Mouse (Mus musculus) lung, adult 2 months (tissue): ENCODE measurements around the gene Stim1. TPM values are rescaled to one million over a fixed set of nuclear protein-coding genes. Genes with fewer than 3 reads are reported as not detected.
A peak's percentile ranks its signal among the peaks of the same experiment; 100 is the strongest.

Experiments used
- DNase-seq: peaks from one replicate; pipeline ENCODE4 v3.0.0; 2022
- H3K4me1 ChIP-seq: fragments of 200-500 bp; 2 replicates; pipeline ENCODE4 v1.6.1; 2011; ENCODE audit warnings: low read length; ENCODE audit not compliant: control insufficient read depth, insufficient read depth
- H3K4me3 ChIP-seq: fragments of 200-500 bp; replicated peaks from 2 replicates; pipeline ENCODE3; 2011; ENCODE audit warnings: low read depth, mild to moderate bottlenecking, control low read depth, low read length; ENCODE audit errors: extremely low read depth
- CTCF ChIP-seq: fragments of 200-500 bp; IDR thresholded peaks from 2 replicates; pipeline ENCODE4 v1.5.1; 2011; ENCODE audit warnings: mild to moderate bottlenecking, low read length, control low read depth; ENCODE audit not compliant: insufficient read depth
- POLR2A ChIP-seq: fragments of 200-500 bp; IDR thresholded peaks from 2 replicates; pipeline ENCODE4 v1.6.1; 2011; ENCODE audit warnings: low read depth, mild to moderate bottlenecking, control low read depth, low read length, borderline replicate concordance; ENCODE audit errors: extremely low read depth
- WGBS: fragments of 180-500 bp; shearing (Covaris S2); methylation state at CpG from one replicate; pipeline ENCODE4 v1.1.7; 2018; 5-methylcytosine and 5-hydroxymethylcytosine counted together
- polyA plus RNA-seq: library from polyadenylated mRNA; depleted of rRNA; stranded (reverse); fragments of >200 nt; gene quantifications from 2 replicates; pipeline ENCODE4 v1.2.3, GENCODE M21; 2012

The Stim1 gene
- polyA plus RNA-seq, 1 experiment: 78.7 TPM

- Histone ChIP-seq H3K4me1 (peaks cover 25% of the 10 kb centered on the region), H3K4me3 (no peak overlapping the region)
- no peak for DNase-seq
- TF ChIP-seq POLR2A (no peak), CTCF (no peak)
- 83% methylated on average over 8 of the region's 8 CpGs for WGBS
These were observed 28.8 kb upstream of the Stim1 start for GRCm38 (mm10) chr7:102238686-102239286.

- TF ChIP-seq CTCF (no peak), POLR2A (no peak)
- Histone ChIP-seq H3K4me3 (no peak overlapping the region), H3K4me1 (peaks cover 32% of the 10 kb centered on the region)
- WGBS: 67% methylated on average over 16 of the region's 16 CpGs
- no peak for DNase-seq
These were observed 28.0 kb upstream of the Stim1 start for GRCm38 (mm10) chr7:102239591-102239990.

DNA sequence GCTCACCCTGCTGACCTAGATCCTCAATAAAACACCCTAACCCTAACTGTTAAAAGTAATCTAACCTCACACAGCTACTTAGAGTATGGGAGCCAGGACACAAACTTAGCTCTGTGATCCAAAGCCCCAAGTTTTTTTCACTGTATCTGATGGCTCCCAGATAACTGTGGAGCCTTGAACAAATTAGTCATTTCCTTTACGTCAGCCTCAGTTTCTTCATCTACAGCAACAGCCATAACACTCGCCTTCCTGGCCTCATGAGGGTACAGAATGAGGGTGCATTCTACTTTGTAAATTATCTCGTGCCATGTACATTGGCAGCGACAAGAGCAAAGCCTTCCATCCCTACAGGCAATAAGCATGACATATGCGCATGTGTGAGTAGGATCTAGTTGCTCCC lies 25.2 kb upstream of the Stim1 start:
- no peak overlapping the region for H3K4me3 ChIP-seq
- TF ChIP-seq CTCF: no peak
- no peak for TF ChIP-seq POLR2A
- WGBS: 55% methylated on average over 5 of the region's 5 CpGs
- DNase-seq: no peak
- peaks cover 59% of the 10 kb centered on the region for H3K4me1 ChIP-seq

- no peak for DNase-seq
- TF ChIP-seq CTCF (no peak), POLR2A (no peak)
- H3K4me3 ChIP-seq: no peak overlapping the region
- WGBS: 59% methylated on average over 3 of the region's 3 CpGs
- H3K4me1 ChIP-seq: peaks cover 64% of the 10 kb centered on the region
These were observed 24.7 kb upstream of the Stim1 start for GRCm38 (mm10) chr7:102242917-102243316.

- 48% methylated on average over 2 of the region's 2 CpGs for WGBS
- TF ChIP-seq CTCF (no peak), POLR2A (no peak)
- peak; percentile 44 for DNase-seq
- no peak overlapping the region for H3K4me3 ChIP-seq
- peaks cover 72% of the 10 kb centered on the region for H3K4me1 ChIP-seq
These were observed 23.7 kb upstream of the Stim1 start for GRCm38 (mm10) chr7:102243870-102244269.

- WGBS: 48% methylated on average over 3 of the region's 3 CpGs
- H3K4me3 ChIP-seq: no peak overlapping the region
- peak; percentile 40 for DNase-seq
- H3K4me1 ChIP-seq: peaks cover 70% of the 10 kb centered on the region
- TF ChIP-seq CTCF: no peak
- TF ChIP-seq POLR2A: no peak
These were observed 22.6 kb upstream of the Stim1 start for GRCm38 (mm10) chr7:102244782-102245535.

- DNase-seq: peak; percentile 60
- no peak for TF ChIP-seq CTCF
- no peak for TF ChIP-seq POLR2A
- no peak overlapping the region for H3K4me3 ChIP-seq
- WGBS: 0% methylated on average over 1 of the region's 1 CpGs
- H3K4me1 ChIP-seq: peaks cover 69% of the 10 kb centered on the region
These were observed 21.8 kb upstream of the Stim1 start for GRCm38 (mm10) chr7:102245775-102246174.

DNA sequence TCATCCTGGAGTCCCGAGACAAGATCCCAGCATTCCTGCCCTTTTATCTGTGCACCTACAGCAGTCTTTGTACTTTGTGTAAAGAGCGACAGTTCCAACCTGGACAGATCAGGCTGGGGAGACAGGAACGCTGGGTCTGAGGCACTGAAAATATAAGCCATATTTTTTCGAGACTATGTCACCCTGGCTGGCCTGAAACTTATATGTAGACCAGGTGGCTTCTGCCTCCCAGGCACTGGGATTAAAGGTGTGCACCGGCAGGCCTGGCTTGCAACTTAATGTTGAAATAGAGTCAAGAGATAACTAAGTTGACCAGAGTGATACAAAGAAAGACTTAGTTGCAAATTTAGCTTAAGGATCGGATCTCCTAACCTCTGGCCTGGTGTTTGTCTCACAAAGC lies 21.3 kb upstream of the Stim1 start:
- Histone ChIP-seq H3K4me1 (peaks cover 67% of the 10 kb centered on the region), H3K4me3 (no peak overlapping the region)
- DNase-seq: no peak
- WGBS: 38% methylated on average over 6 of the region's 6 CpGs
- TF ChIP-seq POLR2A (no peak), CTCF (no peak)

GRCm38 (mm10) chr7:102246956-102247797 lies 20.4 kb upstream of the Stim1 start:
- Histone ChIP-seq H3K4me1 (peaks cover 60% of the 10 kb centered on the region), H3K4me3 (peak overlapping the region; percentile 20)
- no peak for DNase-seq
- WGBS: 21% methylated on average over 12 of the region's 12 CpGs
- TF ChIP-seq POLR2A (no peak), CTCF (no peak)
